Mouse (Mus musculus) adrenal gland (tissue): ENCODE results near the gene Ces2b.
"Not testable (repeated sequence)": the region's sequence is repeated elsewhere in the genome, so short reads cannot be mapped to it uniquely, and the experiment has no call there.

ENCODE experiments used
- intact Hi-C: fragments of 180-260 bp; cut with DNase I; formaldehyde crosslinking; loops from one replicate; pipeline ENCODE4 v1.15.1; 2025
- long read RNA-seq, 2 experiments: library from polyadenylated mRNA; unstranded; transcript quantifications; one replicate each; pipeline ENCODE4 v2.0.0; 2020; ENCODE audit warnings: borderline replicate concordance in 1 of 2; ENCODE audit not compliant: insufficient replicate concordance in 1 of 2

The Ces2b gene
- long read RNA-seq, experiment 1: 0 reads
- long read RNA-seq, experiment 2: 0 reads

GRCm38 (mm10) chr8:104831440-104831839 lies at the start of gene Ces2b:
Gene Ces2b (plus strand): TSS chr8:104831572.
- intact Hi-C loops: no loop called here

- intact Hi-C loops: no loop called here
These were observed 44.3 kb upstream of the Ces2b start for GRCm38 (mm10) chr8:104787049-104787448.

GRCm38 (mm10) chr8:104788929-104789328 lies 42.4 kb upstream of the Ces2b start:
- intact Hi-C loops: no loop called here

GRCm38 (mm10) chr8:104789886-104790680 lies 41.3 kb upstream of the Ces2b start:
- intact Hi-C loops: no loop called here

- intact Hi-C loops: no loop called here
These were observed 32.0 kb upstream of the Ces2b start for GRCm38 (mm10) chr8:104799385-104799784.

- intact Hi-C loops: no loop called here
These were observed 25.2 kb upstream of the Ces2b start for GRCm38 (mm10) chr8:104806127-104806526.

GRCm38 (mm10) chr8:104808542-104809413 lies 22.6 kb upstream of the Ces2b start:
- intact Hi-C loops: no loop called here

- intact Hi-C loops: no loop called here
These were observed 21.9 kb upstream of the Ces2b start for GRCm38 (mm10) chr8:104809436-104809835.

GRCm38 (mm10) chr8:104826912-104827311 lies 4.5 kb upstream of the Ces2b start:
- intact Hi-C loops: no loop called here

- intact Hi-C loops: no loop called here
These were observed 3.2 kb upstream of the Ces2b start for GRCm38 (mm10) chr8:104828221-104828620.

GRCm38 (mm10) chr8:104841360-104842078 lies 10.1 kb downstream of the Ces2b start:
- intact Hi-C loops: no loop called here

GRCm38 (mm10) chr8:104846831-104847230 lies 15.5 kb downstream of the Ces2b start, which contains the start of gene Ces2c:
Gene Ces2c (plus strand): TSS chr8:104847068.
- intact Hi-C loops: no loop called here

GRCm38 (mm10) chr8:104847741-104848462 lies 16.5 kb downstream of the Ces2b start:
- intact Hi-C loops: no loop called here

GRCm38 (mm10) chr8:104866844-104867531 lies 35.6 kb downstream of the Ces2b start:
- intact Hi-C loops: not testable (repeated sequence)

- intact Hi-C loops: not testable (repeated sequence)
These were observed 37.5 kb downstream of the Ces2b start for GRCm38 (mm10) chr8:104868876-104869275.

GRCm38 (mm10) chr8:104886223-104886926 lies 55.0 kb downstream of the Ces2b start:
- intact Hi-C loops: not testable (repeated sequence)
